Mouse (Mus musculus): Measurements from ENCODE around the gene Cyp11a1.

DNA sequence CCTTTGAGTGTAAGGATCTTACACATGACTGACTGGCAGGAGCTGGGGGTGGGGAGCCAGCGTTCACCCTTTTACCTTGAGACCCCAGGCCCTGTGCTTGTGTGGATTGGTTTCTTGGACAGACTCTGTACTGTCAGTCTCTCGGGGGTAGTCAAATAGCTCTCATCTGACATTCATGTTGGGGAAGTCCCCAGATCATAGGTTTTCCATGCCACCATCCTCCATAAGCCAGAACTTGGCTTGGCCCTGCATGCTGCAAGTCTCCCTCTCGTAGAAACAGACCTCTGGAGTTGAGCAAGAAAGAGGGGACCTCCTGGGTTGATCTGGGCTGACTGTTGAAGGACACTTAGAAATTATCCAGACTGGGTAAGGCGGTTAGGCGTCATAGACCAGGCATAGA lies 12.2 kb downstream of the Cyp11a1 start:
- TF ChIP-seq ZC3H11A (IDR thresholded peaks at IDR 0.05; ENCODE audit: borderline replicate concordance, low read depth, low read length) = no peak
- no peak for TF ChIP-seq HCFC1 (IDR thresholded peaks at IDR 0.05; ENCODE audit: borderline replicate concordance, insufficient read depth, low read length)

Data from ES-E14 (cell line).